Mouse (Mus musculus) spleen, adult 2 months (tissue): ENCODE results near the gene Slc41a1.

Experiments used
- CTCF ChIP-seq: fragments of 200-500 bp; IDR thresholded peaks from 2 replicates; pipeline ENCODE4 v1.5.1; 2011; ENCODE audit warnings: mild to moderate bottlenecking, inconsistent platforms; ENCODE audit not compliant: insufficient read depth, insufficient read length, insufficient replicate concordance; ENCODE audit errors: extremely low read depth
- POLR2A ChIP-seq: fragments of 200-500 bp; IDR thresholded peaks from 2 replicates; pipeline ENCODE4 v1.6.1; 2011; ENCODE audit warnings: low read depth, low read length, inconsistent platforms

DNA sequence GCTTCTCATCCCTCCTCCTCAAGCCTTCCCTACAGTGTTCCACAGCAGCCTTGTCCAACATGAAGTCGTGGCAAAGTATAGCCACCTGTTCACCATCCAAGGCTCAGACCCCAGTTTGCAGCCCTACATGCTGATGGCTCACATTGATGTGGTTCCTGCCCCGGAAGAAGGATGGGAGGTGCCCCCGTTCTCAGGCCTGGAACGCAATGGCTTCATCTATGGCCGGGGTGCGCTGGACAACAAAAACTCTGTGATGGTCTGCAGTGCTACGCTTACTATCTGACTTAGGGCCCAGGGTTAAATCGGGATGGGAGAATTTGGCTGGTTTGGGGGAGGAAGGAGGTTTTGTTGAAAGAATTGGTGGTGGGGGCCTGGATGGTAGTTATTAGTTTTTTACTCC is 26.2 kb upstream of the Slc41a1 start:
- TF ChIP-seq CTCF = no peak
- no peak for TF ChIP-seq POLR2A
